Mouse (Mus musculus) ES-Bruce4 (cell line): Measurements from ENCODE around the gene Klf13.

ENCODE experiments used
- CTCF ChIP-seq: IDR thresholded peaks from one replicate; pipeline ENCODE4 v1.8.1; 2011; ENCODE audit warnings: low read depth, low read length
- EP300 ChIP-seq: IDR thresholded peaks from 2 replicates; pipeline ENCODE4 v1.6.1; 2011; ENCODE audit warnings: low read depth, low read length; ENCODE audit not compliant: insufficient read depth
- POLR2A ChIP-seq: IDR thresholded peaks from one replicate; pipeline ENCODE4 v1.8.1; 2011; ENCODE audit warnings: low read length; ENCODE audit not compliant: insufficient read depth

- TF ChIP-seq POLR2A (no peak), CTCF (no peak), EP300 (no peak)
Measured at GRCm38 (mm10) chr7:63985696-63986406, 47.1 kb upstream of the Klf13 start.
